Mouse (Mus musculus) urinary bladder, postnatal 10 days (tissue): ENCODE data around the gene Spats2.
A peak's percentile ranks its signal among the peaks of the same experiment; 100 is the strongest.

Source experiments
- DNase-seq: peaks from one replicate; pipeline ENCODE4 v3.0.0; 2022; ENCODE audit warnings: low spot score

The Spats2 gene

GRCm38 (mm10) chr15:99097840-99098492 is 27.8 kb upstream of the Spats2 start:
- no peak for DNase-seq

DNA sequence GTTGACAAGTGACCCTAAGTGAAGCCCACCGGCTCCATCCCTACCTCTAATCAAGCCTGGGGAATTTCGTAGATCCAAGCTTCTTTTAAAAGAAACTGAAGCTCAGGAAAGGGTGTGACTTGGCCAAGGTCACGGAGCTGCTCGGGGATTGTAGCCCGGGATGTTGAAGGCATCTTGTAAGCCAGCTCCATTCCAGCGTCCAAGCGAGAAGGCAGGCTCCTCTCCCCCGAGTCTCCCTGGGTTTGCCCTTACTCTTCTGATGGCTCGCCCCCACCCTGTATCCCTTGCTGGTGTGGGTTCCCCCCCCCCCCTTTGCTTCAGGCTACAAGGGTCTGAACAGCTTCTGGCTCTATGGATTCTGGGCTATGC is 27.2 kb upstream of the Spats2 start:
- DNase-seq: no peak

GRCm38 (mm10) chr15:99099139-99099556 is 26.6 kb upstream of the Spats2 start:
- DNase-seq: no peak

DNA sequence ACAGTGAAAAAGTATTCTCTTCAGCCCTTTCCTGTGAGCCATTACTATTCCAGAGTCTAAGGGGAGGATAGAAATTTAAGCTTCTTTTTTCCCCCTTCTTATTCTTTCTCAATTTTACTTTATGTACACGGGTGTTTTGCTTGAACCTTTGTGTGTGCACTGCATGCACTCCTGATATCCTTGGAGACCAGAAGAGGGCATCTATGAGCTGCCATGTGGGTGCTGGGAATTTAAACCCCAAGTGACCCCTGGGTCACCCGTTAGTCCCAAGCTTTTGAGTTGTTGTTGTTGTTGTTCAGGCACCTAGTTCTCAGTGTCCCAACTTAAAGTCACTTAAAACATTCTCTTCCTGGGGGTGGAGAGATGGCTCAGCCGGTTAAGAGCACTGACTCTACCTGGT is 25.7 kb upstream of the Spats2 start:
- DNase-seq: no peak

- no peak for DNase-seq
Observed at GRCm38 (mm10) chr15:99105238-99105637, 20.5 kb upstream of the Spats2 start.

GRCm38 (mm10) chr15:99107866-99108265 is 17.9 kb upstream of the Spats2 start:
- no peak for DNase-seq

DNA sequence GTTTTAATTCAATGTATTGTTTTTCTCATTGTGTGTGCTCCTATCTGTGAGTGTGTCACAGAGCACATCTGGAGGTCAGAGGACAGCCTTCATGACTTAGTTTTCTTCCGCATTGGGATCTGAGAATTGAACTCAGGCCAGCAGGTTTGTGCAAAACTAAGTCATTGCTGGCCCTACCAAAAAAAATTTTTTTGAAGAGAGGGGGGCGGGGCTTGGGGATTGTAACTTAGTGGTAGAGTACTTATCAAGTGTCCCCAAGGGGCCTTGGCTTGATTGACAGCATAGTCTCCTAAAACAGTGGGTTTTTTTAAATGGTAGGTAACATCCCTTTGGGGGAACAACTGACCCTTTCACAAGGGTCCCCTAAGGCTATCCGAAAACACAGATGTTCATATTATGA is 14.6 kb upstream of the Spats2 start:
- no peak for DNase-seq

GRCm38 (mm10) chr15:99111809-99112208 is 13.9 kb upstream of the Spats2 start:
- DNase-seq: no peak

DNA sequence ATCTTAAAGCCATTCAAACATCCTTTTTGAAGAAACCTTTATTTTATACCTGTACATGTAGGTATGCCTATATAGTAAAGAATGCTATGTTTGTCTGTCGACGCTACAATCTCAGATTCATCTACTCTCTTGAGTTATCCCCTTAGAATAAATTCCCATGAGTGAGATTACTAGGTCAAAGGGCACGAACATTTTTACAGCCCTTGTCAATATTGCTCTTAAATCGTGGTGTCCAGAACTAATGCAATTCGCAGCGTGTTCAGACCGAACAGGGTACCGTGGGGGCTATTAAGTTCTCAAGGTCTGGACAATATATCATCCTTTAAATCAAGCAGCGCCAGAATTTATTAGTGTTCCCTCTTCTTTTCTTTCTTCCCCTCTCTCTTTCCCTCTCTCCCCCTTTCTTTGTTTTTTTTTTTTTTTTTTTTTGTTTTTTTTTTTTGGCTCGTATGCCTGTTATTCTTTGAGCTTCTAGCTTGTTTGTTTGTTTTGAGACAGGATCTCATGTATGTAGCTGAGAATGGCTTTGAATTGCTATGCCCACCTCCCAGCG is 12.8 kb upstream of the Spats2 start:
- no peak for DNase-seq

DNA sequence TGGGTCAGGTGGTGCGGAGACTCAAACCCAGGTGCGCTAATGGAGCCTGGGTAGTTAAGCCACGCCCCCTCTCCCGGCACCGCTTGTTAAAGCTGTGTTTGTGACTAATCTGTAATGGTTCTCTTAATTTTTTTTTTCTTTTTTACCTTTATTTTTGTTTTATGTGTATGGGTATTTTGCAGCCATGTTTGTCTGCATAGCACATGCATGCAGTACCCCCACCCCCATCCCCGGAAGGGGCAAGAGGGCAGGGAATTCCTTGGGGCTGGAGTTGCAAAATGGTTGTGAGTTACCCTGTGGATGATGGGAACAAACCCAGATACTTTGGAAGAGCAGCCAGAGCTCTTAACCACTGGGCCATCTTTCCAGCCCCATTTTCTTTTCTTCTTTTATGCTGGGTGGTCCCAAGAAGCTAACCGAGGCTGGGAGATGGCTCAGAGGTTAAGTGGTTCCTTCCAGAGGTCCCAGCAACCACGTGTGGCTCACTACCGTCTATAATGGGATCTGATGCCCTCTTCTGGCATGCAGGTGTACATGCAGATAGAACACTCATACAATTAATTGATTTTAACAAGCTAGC is 12.2 kb upstream of the Spats2 start:
- no peak for DNase-seq

- no peak for DNase-seq
Observed at GRCm38 (mm10) chr15:99114312-99115064, 11.2 kb upstream of the Spats2 start.

- no peak for DNase-seq
Observed at GRCm38 (mm10) chr15:99115065-99115423, 10.7 kb upstream of the Spats2 start.

DNA sequence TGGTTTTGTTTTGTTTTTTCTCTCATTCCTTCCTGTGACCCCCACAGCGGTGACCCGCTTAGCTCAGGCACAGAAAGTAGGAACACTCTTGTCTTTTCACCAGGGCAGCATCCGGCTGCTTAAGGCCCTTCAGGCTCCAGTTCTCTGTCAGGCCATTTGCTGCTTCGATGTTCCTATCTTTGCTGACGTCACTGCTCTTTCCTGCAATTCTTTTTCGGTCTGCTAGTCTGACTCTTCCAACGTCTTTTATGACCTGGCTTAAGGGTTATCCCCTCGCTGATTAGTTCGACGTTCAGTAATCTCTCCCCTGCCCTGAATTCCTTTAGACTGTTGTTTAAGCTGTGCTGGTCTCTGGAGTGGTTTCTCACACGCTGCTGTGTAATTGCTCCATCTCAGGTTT is 9.2 kb upstream of the Spats2 start:
- no peak for DNase-seq

DNA sequence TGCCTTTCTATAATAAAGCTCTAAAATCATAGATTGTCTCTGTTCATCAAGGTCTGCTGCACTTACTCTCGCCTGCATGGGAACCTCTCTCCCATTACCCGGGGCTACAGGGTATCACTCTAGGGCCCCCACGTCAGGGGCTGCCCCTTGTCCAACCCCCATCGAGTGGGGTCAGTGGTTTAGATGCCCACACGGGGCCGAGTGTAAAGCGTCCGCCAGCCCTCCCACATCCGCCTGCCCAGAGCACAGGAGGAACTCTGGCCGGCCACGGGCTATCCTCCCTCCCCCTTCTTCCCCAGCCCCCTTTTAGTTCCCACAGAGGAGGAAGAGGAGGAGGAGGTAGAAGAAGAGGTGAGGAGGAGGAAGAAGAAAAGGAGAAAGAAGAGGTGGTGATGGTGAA is 4.9 kb upstream of the Spats2 start:
- no peak for DNase-seq

DNA sequence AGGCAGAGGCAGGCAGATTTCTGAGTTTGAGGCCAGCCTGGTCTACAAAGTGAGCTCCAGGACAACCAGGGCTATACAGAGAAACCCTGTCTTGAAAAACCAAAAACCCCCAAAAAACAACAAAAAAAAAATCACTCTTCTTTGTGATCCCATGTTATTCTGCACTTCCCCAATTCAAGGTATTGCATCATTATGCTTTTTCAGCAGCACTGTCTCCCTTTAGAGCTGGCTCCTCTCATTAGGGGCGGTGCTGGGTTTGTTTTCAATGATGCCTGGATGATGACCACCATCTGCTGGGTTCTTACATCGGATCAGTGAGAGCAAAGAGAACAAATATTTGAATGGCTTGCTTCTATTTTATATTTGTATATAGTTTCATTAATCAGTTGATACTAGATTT is 3.1 kb upstream of the Spats2 start:
- DNase-seq: no peak

DNA sequence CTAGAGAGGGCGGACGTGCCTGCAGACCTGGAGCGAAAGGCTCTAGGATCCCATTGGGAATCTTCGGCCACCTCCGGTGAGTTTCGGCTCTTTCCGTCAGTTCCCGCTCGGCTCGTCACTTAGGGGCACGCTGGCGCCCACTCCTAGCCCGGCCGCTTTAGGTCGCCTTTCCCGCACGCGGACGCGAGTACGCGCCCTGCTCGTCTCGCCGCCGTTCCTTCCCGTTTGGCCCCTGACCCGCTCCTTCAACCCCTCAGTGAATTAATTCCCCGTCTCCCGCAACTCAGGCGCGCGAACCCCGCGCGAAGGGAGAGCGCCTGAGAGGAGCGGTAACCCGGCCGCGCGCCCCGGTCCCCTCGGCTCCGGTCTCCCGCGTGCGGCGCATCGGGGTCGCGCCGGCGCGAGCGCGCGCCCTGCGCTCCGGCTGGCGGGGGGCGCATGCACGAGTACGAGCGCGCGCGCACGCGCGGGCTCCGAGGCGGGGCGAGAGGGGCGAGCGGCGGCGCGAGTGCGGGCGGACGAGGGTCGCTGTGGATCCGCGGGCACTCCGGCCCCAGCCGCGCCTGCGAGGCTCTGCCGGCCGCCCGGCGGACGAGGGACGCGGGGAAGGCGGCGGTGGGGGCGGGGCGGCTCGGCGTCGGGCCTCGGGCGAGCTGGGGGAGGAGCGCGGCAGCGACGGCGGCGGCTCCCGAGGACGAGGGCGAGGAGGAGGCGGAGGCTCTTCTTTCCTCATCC is 532 bp downstream of the Spats2 start:
- DNase-seq: peak; percentile 57

GRCm38 (mm10) chr15:99126816-99127365 is 1.2 kb downstream of the Spats2 start:
- no peak for DNase-seq

- no peak for DNase-seq
Observed at GRCm38 (mm10) chr15:99127851-99128522, 2.3 kb downstream of the Spats2 start.

DNA sequence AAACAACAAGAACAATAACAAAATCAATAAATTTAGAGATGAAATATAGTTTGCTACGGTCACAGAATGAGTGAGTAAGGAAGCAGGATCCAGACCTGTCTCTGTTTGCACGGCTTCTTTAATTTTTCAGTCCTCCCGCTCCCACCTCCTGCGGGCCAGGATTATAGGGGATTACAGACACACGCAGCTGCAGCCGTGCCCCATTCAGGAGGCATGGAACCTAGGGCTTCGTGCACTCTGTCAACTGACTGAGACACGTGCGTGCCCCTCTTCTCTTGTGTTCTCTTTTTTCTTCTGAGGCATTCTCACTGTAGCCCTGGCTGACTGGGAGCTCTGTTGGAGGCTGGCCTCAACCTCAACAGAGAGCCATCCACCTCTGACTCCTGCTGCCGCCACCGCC is 3.7 kb downstream of the Spats2 start:
- DNase-seq: no peak

- no peak for DNase-seq
Observed at GRCm38 (mm10) chr15:99129956-99130910, 4.5 kb downstream of the Spats2 start.

- no peak for DNase-seq
Observed at GRCm38 (mm10) chr15:99138389-99138788, 12.7 kb downstream of the Spats2 start.
